Mouse (Mus musculus) CH12.LX (cell line): ENCODE measurements around the gene Hba-x. TPM values are rescaled to one million over a fixed set of nuclear protein-coding genes. Genes with fewer than 3 reads are reported as not detected.

Experiments
- DNase-seq: peaks from one replicate; pipeline ENCODE4 v3.0.0-alpha.2; 2013; ENCODE audit errors: extremely low read depth
- H3K27ac ChIP-seq: 2 replicates; pipeline ENCODE4 v1.5.1; 2012; ENCODE audit warnings: low read depth, mild to moderate bottlenecking, control low read depth, moderate library complexity; ENCODE audit not compliant: insufficient read depth
- H3K27me3 ChIP-seq: replicated peaks from 2 replicates; pipeline ENCODE3; 2012; ENCODE audit warnings: inconsistent platforms
- H3K36me3 ChIP-seq, 2 experiments: replicated peaks in 1 of 2; 2 replicates each; pipeline versions ENCODE3 to v1.6.1; 2012; ENCODE audit warnings: inconsistent platforms in 1 of 2, low read length in 1 of 2, mild to moderate bottlenecking in 1 of 2, mixed read lengths in 1 of 2, moderate library complexity in 1 of 2; ENCODE audit not compliant: control insufficient read depth in 1 of 2, insufficient read depth in 1 of 2
- H3K4me1 ChIP-seq, 2 experiments: 2 replicates each; pipeline ENCODE4 v1.6.1; 2012; ENCODE audit warnings: inconsistent platforms in 1 of 2, moderate library complexity in 1 of 2; ENCODE audit not compliant: insufficient read depth in 2 of 2, control insufficient read depth in 1 of 2
- H3K4me2 ChIP-seq: 2 replicates; pipeline ENCODE4 v1.6.1; 2012; ENCODE audit warnings: low read depth, mild to moderate bottlenecking, control low read depth; ENCODE audit not compliant: poor library complexity, insufficient read depth, severe bottlenecking
- H3K4me3 ChIP-seq, 3 experiments: fragments of 150-350 bp in 1 of 3; sonication (generic) in 1 of 3; replicated peaks in 1 of 3; 2 replicates each; pipeline versions ENCODE3 to v1.5.1; 2011 to 2012; ENCODE audit warnings: low read depth in 2 of 3, low read length in 2 of 3, mild to moderate bottlenecking in 2 of 3, moderate library complexity in 2 of 3, control low read depth in 1 of 3, improper control_type of control experiment in 1 of 3, inconsistent platforms in 1 of 3, mixed read lengths in 1 of 3; ENCODE audit not compliant: poor library complexity in 1 of 3
- H3K79me2 ChIP-seq: replicated peaks from 2 replicates; pipeline ENCODE4 v1.6.1; 2012; ENCODE audit warnings: mild to moderate bottlenecking, moderate library complexity; ENCODE audit not compliant: control insufficient read depth, poor library complexity, insufficient read depth, severe bottlenecking; ENCODE audit errors: extremely low read depth
- H3K9ac ChIP-seq: 2 replicates; pipeline ENCODE4 v1.6.1; 2012; ENCODE audit warnings: low read depth, mild to moderate bottlenecking, control low read depth, moderate library complexity; ENCODE audit not compliant: insufficient read depth
- H3K9me3 ChIP-seq: replicated peaks from 2 replicates; pipeline ENCODE3; 2012; ENCODE audit warnings: low read length, inconsistent platforms, mixed read lengths
- BHLHE40 ChIP-seq: IDR thresholded peaks from 2 replicates; pipeline ENCODE4 v1.6.1; 2011; ENCODE audit warnings: mild to moderate bottlenecking, low read depth, low read length, improper control_type of control experiment
- CHD2 ChIP-seq: IDR thresholded peaks from 2 replicates; pipeline ENCODE4 v1.6.1; 2011; ENCODE audit warnings: low read length, improper control_type of control experiment
- ELF1 ChIP-seq: IDR thresholded peaks from 2 replicates; pipeline ENCODE4 v1.6.1; 2014; ENCODE audit warnings: low read depth, mild to moderate bottlenecking, inconsistent platforms, low read length, improper control_type of control experiment
- EP300 ChIP-seq: IDR thresholded peaks from 2 replicates; pipeline ENCODE4 v1.6.1; 2011; ENCODE audit warnings: low read length, improper control_type of control experiment
- ETS1 ChIP-seq: conservative IDR thresholded peaks from 2 replicates; pipeline ENCODE4 v1.6.1; 2012; ENCODE audit warnings: low read depth, mild to moderate bottlenecking, inconsistent platforms, low read length, improper control_type of control experiment, moderate library complexity
- GABPA ChIP-seq: IDR thresholded peaks from 2 replicates; pipeline ENCODE4 v1.6.1; 2012; ENCODE audit warnings: low read depth, low read length, improper control_type of control experiment, inconsistent platforms; ENCODE audit not compliant: insufficient replicate concordance
- HCFC1 ChIP-seq: IDR thresholded peaks from 2 replicates; pipeline ENCODE4 v1.6.1; 2012; ENCODE audit warnings: low read depth, mild to moderate bottlenecking, inconsistent platforms, low read length, improper control_type of control experiment
- IRF4 ChIP-seq: IDR thresholded peaks from 2 replicates; pipeline ENCODE4 v1.6.1; 2014; ENCODE audit warnings: low read depth, mild to moderate bottlenecking, inconsistent platforms, low read length, improper control_type of control experiment
- JUND ChIP-seq: conservative IDR thresholded peaks from 2 replicates; pipeline ENCODE4 v1.6.1; 2011; ENCODE audit warnings: low read depth, low read length, improper control_type of control experiment
- MAFK ChIP-seq: IDR thresholded peaks from 2 replicates; pipeline ENCODE4 v1.6.1; 2011; ENCODE audit warnings: low read length, improper control_type of control experiment; ENCODE audit not compliant: insufficient replicate concordance
- MAX ChIP-seq: IDR thresholded peaks from 2 replicates; pipeline ENCODE4 v1.6.1; 2011; ENCODE audit warnings: low read length, improper control_type of control experiment
- MEF2A ChIP-seq: IDR thresholded peaks from 2 replicates; pipeline ENCODE4 v1.6.1; 2014; ENCODE audit warnings: low read depth, mild to moderate bottlenecking, inconsistent platforms, low read length, improper control_type of control experiment, borderline replicate concordance
- MXI1 ChIP-seq: IDR thresholded peaks from 2 replicates; pipeline ENCODE4 v1.6.1; 2011; ENCODE audit warnings: mild to moderate bottlenecking, low read depth, low read length, improper control_type of control experiment
- MYC ChIP-seq: IDR thresholded peaks from 2 replicates; pipeline ENCODE4 v1.6.1; 2011; ENCODE audit warnings: low read depth, mild to moderate bottlenecking, improper control_type of control experiment, low read length
- POLR2A ChIP-seq: IDR thresholded peaks from 2 replicates; pipeline ENCODE4 v1.6.1; 2011; ENCODE audit warnings: low read depth, mild to moderate bottlenecking, improper control_type of control experiment, low read length
- RCOR1 ChIP-seq: conservative IDR thresholded peaks from 2 replicates; pipeline ENCODE4 v1.6.1; 2012; ENCODE audit warnings: low read depth, mild to moderate bottlenecking, inconsistent platforms, low read length, improper control_type of control experiment
- SIN3A ChIP-seq: IDR thresholded peaks from 2 replicates; pipeline ENCODE4 v1.6.1; 2012; ENCODE audit warnings: low read length, improper control_type of control experiment, inconsistent platforms
- SMC3 ChIP-seq: IDR thresholded peaks from 2 replicates; pipeline ENCODE4 v1.6.1; 2011; ENCODE audit warnings: low read depth, low read length, improper control_type of control experiment
- TBP ChIP-seq: conservative IDR thresholded peaks from 2 replicates; pipeline ENCODE4 v1.6.1; 2011; ENCODE audit warnings: low read depth, low read length, improper control_type of control experiment
- TCF12 ChIP-seq: IDR thresholded peaks from 2 replicates; pipeline ENCODE4 v1.6.1; 2014; ENCODE audit warnings: low read depth, mild to moderate bottlenecking, inconsistent platforms, low read length, improper control_type of control experiment
- dilution Hi-C: fragments of 300-500 bp; cut with MboI; formaldehyde crosslinking; loops from 2 replicates; pipeline ENCODE4 v1.14.3; 2020; ENCODE audit warnings: low sequenced_read_pairs; ENCODE audit not compliant: extremely low pct_unique_long_range_greater_than_20kb, extremely low pct_ligation_motif_present
- in situ Hi-C: fragments of 300-500 bp; cut with MboI; formaldehyde crosslinking; loops from 3 replicates; pipeline ENCODE4 v1.14.3; 2019; ENCODE audit warnings: low sequenced_read_pairs, low pct_ligation_motif_present, low pct_unique_long_range_greater_than_20kb, mixed read lengths
- polyA plus RNA-seq: library from polyadenylated mRNA; unstranded; fragments of >175 nt; gene quantifications from 2 replicates; pipeline ENCODE4 v1.2.1, GENCODE M21; 2012; ENCODE audit warnings: low read depth; ENCODE audit not compliant: insufficient read length
- total RNA-seq, 2 experiments: library from RNA; depleted of rRNA; stranded (reverse); fragments of 300-350 nt in 1 of 2; fragments of >200 nt in 1 of 2; gene quantifications; 2 replicates each; pipeline ENCODE4 v1.2.3; 2012 to 2014

Hba-x gene
- total and polyA plus RNA-seq, 3 experiments: not detected

DNA sequence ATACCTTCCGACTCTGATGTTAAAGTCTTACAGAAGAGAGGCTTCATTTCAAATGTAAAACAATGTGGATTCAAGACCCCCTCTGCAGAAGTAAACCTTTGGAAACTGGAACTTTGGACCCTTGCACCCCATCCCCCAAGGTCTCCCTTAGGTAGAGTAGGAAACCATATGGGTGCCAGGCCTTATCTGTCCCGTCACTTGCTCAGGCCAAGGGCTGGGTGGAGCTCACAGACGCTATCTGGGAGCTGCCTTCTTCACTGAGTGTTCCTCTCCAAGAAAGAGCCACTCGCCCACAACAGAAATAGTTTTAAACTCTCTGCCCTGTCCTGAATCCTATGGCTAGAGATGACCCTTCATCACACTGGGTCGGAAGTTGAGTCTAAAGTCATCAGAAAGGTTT lies 7.2 kb upstream of the Hba-x start:
- H3K4me2 ChIP-seq: no peak overlapping the region
- H3K79me2 ChIP-seq: peaks cover 12% of the 10 kb centered on the region
- no peak overlapping the region for H3K4me3 ChIP-seq
- dilution Hi-C loops: no loop called here
- H3K9me3 ChIP-seq: no peaks in the 10 kb centered on the region
- in situ Hi-C loops: no loop called here
- H3K4me1 ChIP-seq: peaks cover 17 to 49% of the 10 kb centered on the region in 2 experiments
- no peak for DNase-seq
- no peak for TF ChIP-seq POLR2A
- peaks cover 0 to 11% of the 10 kb centered on the region in 2 experiments for H3K36me3 ChIP-seq
- H3K27ac ChIP-seq: no peak overlapping the region
- no peak overlapping the region for H3K9ac ChIP-seq
- no peaks in the 10 kb centered on the region for H3K27me3 ChIP-seq

DNA sequence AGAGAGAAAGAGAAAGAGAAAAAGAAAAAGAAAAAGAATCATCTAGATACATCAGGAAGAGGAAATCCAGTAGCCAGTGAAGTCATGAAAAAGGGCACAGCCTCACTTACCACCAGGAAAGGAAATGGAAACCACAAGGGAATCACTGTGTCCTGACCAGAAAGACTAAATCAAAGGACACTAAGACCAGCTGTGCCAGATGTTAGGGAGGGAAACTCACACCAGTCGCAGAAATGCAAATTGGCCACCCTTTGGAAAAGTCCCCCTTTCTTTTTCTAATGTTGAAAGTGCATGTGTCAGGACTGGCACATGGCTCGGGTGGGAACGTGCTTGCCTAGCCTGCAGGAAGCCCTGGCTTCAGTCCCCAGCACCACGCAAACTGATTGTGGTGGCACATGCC lies 5.0 kb upstream of the Hba-x start:
- H3K4me2 ChIP-seq: no peak overlapping the region
- peaks cover 4% of the 10 kb centered on the region; the same call in 1 of the 2 replicates for H3K79me2 ChIP-seq
- H3K9me3 ChIP-seq: no peaks in the 10 kb centered on the region
- no peaks in the 10 kb centered on the region for H3K36me3 ChIP-seq
- H3K4me1 ChIP-seq: peaks cover 13 to 30% of the 10 kb centered on the region in 2 experiments
- H3K27ac ChIP-seq: no peak overlapping the region
- peak; percentile 86 for DNase-seq
- dilution Hi-C loops (no loop called here), in situ Hi-C loops (no loop called here)
- TF ChIP-seq ELF1: peak; percentile 14; the same call in 1 of the 2 replicates
- peak; percentile 67; the same call in 1 of the 2 replicates for TF ChIP-seq CHD2
- no peak for TF ChIP-seq GABPA
- no peak for TF ChIP-seq SMC3
- peak; percentile 97 for TF ChIP-seq MYC
- peak; percentile 98 for TF ChIP-seq TCF12
- TF ChIP-seq POLR2A: no peak
- peak; percentile 67; the same call in 1 of the 2 replicates for TF ChIP-seq MXI1
- TF ChIP-seq TBP: no peak
- TF ChIP-seq MAX: peak; percentile 95
- TF ChIP-seq BHLHE40: peak; percentile 99
- peak; percentile 94 for TF ChIP-seq EP300
- TF ChIP-seq HCFC1: no peak; the same call in 1 of the 2 replicates
- TF ChIP-seq IRF4: peak; percentile 80
- peak; percentile 86 for TF ChIP-seq RCOR1
- TF ChIP-seq ETS1: peak; percentile 94
- no peak; the same call in 1 of the 2 replicates for TF ChIP-seq SIN3A
- peak; percentile 54; the same call in 1 of the 2 replicates for TF ChIP-seq MAFK
- peak; percentile 41; the same call in 1 of the 2 replicates for TF ChIP-seq JUND
- TF ChIP-seq MEF2A: peak; percentile 71; the same call in 1 of the 2 replicates
- H3K9ac ChIP-seq: no peak overlapping the region
- peaks cover 2% of the 10 kb centered on the region for H3K27me3 ChIP-seq
- no peak overlapping the region for H3K4me3 ChIP-seq
